Mouse (Mus musculus) spleen, adult 2 months (tissue): Measurements from ENCODE around the gene Dgat2.

Experiments
- CTCF ChIP-seq: fragments of 200-500 bp; IDR thresholded peaks from 2 replicates; pipeline ENCODE4 v1.5.1; 2011; ENCODE audit warnings: mild to moderate bottlenecking, inconsistent platforms; ENCODE audit not compliant: insufficient read depth, insufficient read length, insufficient replicate concordance; ENCODE audit errors: extremely low read depth
- POLR2A ChIP-seq: fragments of 200-500 bp; IDR thresholded peaks from 2 replicates; pipeline ENCODE4 v1.6.1; 2011; ENCODE audit warnings: low read depth, low read length, inconsistent platforms

DNA sequence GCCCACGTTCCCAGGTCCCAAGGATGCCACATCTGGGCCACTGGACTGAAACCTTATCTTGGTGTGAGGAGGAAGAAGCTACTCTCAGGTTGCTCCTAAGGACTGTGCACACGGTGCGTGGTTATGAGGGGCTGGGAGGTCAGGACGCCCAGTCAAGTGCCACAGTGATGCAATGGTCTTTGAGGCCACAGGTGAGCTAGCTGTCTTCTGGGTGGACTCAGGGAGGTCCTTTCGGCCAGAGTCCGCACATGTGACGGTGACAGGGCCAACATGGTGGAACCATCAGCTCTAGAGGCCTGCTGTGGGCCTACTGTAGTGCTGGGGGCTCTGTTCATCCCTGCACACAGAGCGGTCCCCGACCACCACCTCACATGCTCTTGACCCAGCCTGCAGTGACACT, 6.9 kb downstream of the Dgat2 start:
- TF ChIP-seq CTCF (no peak), POLR2A (no peak)
